Mouse (Mus musculus) fibroblast of lung, adult 2 months (primary cell): Measurements from ENCODE around the gene Atp6v0d1.

Experiments
- DNase-seq: peaks from one replicate; pipeline ENCODE4 v3.0.0-alpha.2; 2011; ENCODE audit warnings: low read depth

The Atp6v0d1 gene

GRCm38 (mm10) chr8:105537011-105537677 is 28.7 kb downstream of the Atp6v0d1 start:
- no peak for DNase-seq

GRCm38 (mm10) chr8:105536546-105536945 is 29.3 kb downstream of the Atp6v0d1 start:
- DNase-seq = no peak

- DNase-seq = peak; percentile 40
These were observed 31.9 kb downstream of the Atp6v0d1 start for GRCm38 (mm10) chr8:105533892-105534329.

GRCm38 (mm10) chr8:105533439-105533838 is 32.4 kb downstream of the Atp6v0d1 start:
- no peak for DNase-seq

- peak; percentile 43 for DNase-seq
These were observed 34.1 kb downstream of the Atp6v0d1 start for GRCm38 (mm10) chr8:105531774-105532173.

- no peak for DNase-seq
These were observed 36.6 kb downstream of the Atp6v0d1 start for GRCm38 (mm10) chr8:105529271-105529670.

- no peak for DNase-seq
These were observed 37.6 kb downstream of the Atp6v0d1 start for GRCm38 (mm10) chr8:105528206-105528605.

GRCm38 (mm10) chr8:105527110-105527509 is 38.7 kb downstream of the Atp6v0d1 start:
- no peak for DNase-seq

- no peak for DNase-seq
These were observed 43.0 kb downstream of the Atp6v0d1 start for GRCm38 (mm10) chr8:105522890-105523289.

GRCm38 (mm10) chr8:105521995-105522769 is 43.7 kb downstream of the Atp6v0d1 start:
- no peak for DNase-seq

GRCm38 (mm10) chr8:105521061-105521460 is 44.8 kb downstream of the Atp6v0d1 start:
- DNase-seq = no peak

GRCm38 (mm10) chr8:105520521-105520920 is 45.3 kb downstream of the Atp6v0d1 start:
- DNase-seq = no peak

GRCm38 (mm10) chr8:105519591-105519990 is 46.3 kb downstream of the Atp6v0d1 start:
- DNase-seq = no peak

- no peak for DNase-seq
These were observed 47.2 kb downstream of the Atp6v0d1 start, which contains the start of gene Hsd11b2 for GRCm38 (mm10) chr8:105518436-105519313. Gene Hsd11b2, plus strand, starts transcription at chr8:105518755.

GRCm38 (mm10) chr8:105517346-105517745 is 48.5 kb downstream of the Atp6v0d1 start:
- DNase-seq = no peak

- DNase-seq = no peak
These were observed 49.7 kb downstream of the Atp6v0d1 start for GRCm38 (mm10) chr8:105516018-105516645.

GRCm38 (mm10) chr8:105514656-105515055 is 51.2 kb downstream of the Atp6v0d1 start:
- DNase-seq = no peak

GRCm38 (mm10) chr8:105514194-105514593 is 51.7 kb downstream of the Atp6v0d1 start:
- no peak for DNase-seq

- no peak for DNase-seq
These were observed 55.7 kb downstream of the Atp6v0d1 start for GRCm38 (mm10) chr8:105509997-105510735.

- no peak for DNase-seq
These were observed 57.1 kb downstream of the Atp6v0d1 start for GRCm38 (mm10) chr8:105508758-105509157.

GRCm38 (mm10) chr8:105506977-105507376 is 58.9 kb downstream of the Atp6v0d1 start:
- DNase-seq = no peak
